Mouse (Mus musculus): ENCODE measurements around the gene Syne2. TPM values are rescaled to one million over a fixed set of nuclear protein-coding genes. Genes with fewer than 3 reads are reported as not detected.

Gene Syne2
- total RNA-seq, 2 experiments from 2014 or later: 5.1 to 6.8 TPM

Other genes starting within 250 kb of the Syne2 start
- 35.2 and 66.9 TPM in 2 replicates for gene Ppp2r5e, start 221.9 kb upstream of the Syne2 start, total RNA-seq (2015)
- 11.9 and 14.1 TPM in 2 replicates for gene Ppp2r5e, start 221.9 kb upstream of the Syne2 start, total RNA-seq (2017)
- gene Wdr89, start 148.6 kb upstream of the Syne2 start, total RNA-seq (2015): 17.0 and 20.6 TPM in 2 replicates
- gene Wdr89, start 148.6 kb upstream of the Syne2 start, total RNA-seq (2017): 17.4 and 17.5 TPM in 2 replicates
- gene Sgpp1, start 82.4 kb upstream of the Syne2 start, total RNA-seq (2015): 85.2 and 93.9 TPM in 2 replicates
- 66.5 and 75.7 TPM in 2 replicates for gene Sgpp1, start 82.4 kb upstream of the Syne2 start, total RNA-seq (2017)

Data from megakaryocyte progenitor cell, adult 5-6 weeks (primary cell).